Mouse (Mus musculus): ENCODE data around the gene Lemd1.

GRCm38 (mm10) chr1:132226297-132227080 is 35.3 kb downstream of the Lemd1 start:
- TF ChIP-seq CTCF (IDR thresholded peaks at IDR 0.05) (no peak), EP300 (IDR thresholded peaks at IDR 0.05; ENCODE audit: insufficient read depth, low read depth, low read length) (no peak)
